Mouse (Mus musculus): ENCODE measurements around the gene Ddx10.

- TF ChIP-seq CTCF (IDR thresholded peaks at IDR 0.05; ENCODE audit: extremely low read depth, insufficient read depth, low read length) (no peak), POLR2A (IDR thresholded peaks at IDR 0.05; ENCODE audit: extremely low read depth, insufficient read depth, low read length) (no peak)
These were observed 45.0 kb upstream of the Ddx10 start for GRCm38 (mm10) chr9:53292833-53293232.
